Mouse (Mus musculus) spleen, adult 2 months (tissue): ENCODE measurements around the gene Hpd.

Experiments used
- CTCF ChIP-seq: fragments of 200-500 bp; IDR thresholded peaks from 2 replicates; pipeline ENCODE4 v1.5.1; 2011; ENCODE audit warnings: mild to moderate bottlenecking, inconsistent platforms; ENCODE audit not compliant: insufficient read depth, insufficient read length, insufficient replicate concordance; ENCODE audit errors: extremely low read depth
- POLR2A ChIP-seq: fragments of 200-500 bp; IDR thresholded peaks from 2 replicates; pipeline ENCODE4 v1.6.1; 2011; ENCODE audit warnings: low read depth, low read length, inconsistent platforms

- TF ChIP-seq CTCF (no peak), POLR2A (no peak)
Observed at GRCm38 (mm10) chr5:123151707-123152362, 30.7 kb downstream of the Hpd start.
